Mouse (Mus musculus) liver, embryonic 15.5 days (tissue): ENCODE measurements at regions not wholly inside any gene's neighbourhood (a gene's known extent, or its start where the extent isn't known, plus 50 kb on each side); places are given as distances from the start of the nearest gene placed in this dataset.

Experiments
- ATAC-seq: fragments of 200-750 bp; cut with Nextera tagmentation; 2 replicates; pipeline ENCODE4 v1.8.0; 2017; ENCODE audit warnings: moderate number of reproducible peaks, mild to moderate bottlenecking, moderate library complexity; ENCODE audit not compliant: insufficient read depth
- H3K27ac ChIP-seq: fragments of 300-500 bp; sonication (generic); replicated peaks from 2 replicates; pipeline ENCODE4 v1.5.1; 2015; ENCODE audit warnings: mild to moderate bottlenecking, inconsistent platforms
- H3K27me3 ChIP-seq: fragments of 300-500 bp; sonication (generic); 2 replicates; pipeline ENCODE4 v1.6.1; 2015; ENCODE audit warnings: mild to moderate bottlenecking, inconsistent platforms
- H3K36me3 ChIP-seq: fragments of 300-500 bp; sonication (generic); replicated peaks from 2 replicates; pipeline ENCODE4 v1.6.1; 2015; ENCODE audit warnings: moderate library complexity, mild to moderate bottlenecking, inconsistent platforms
- H3K4me1 ChIP-seq: fragments of 300-500 bp; sonication (generic); replicated peaks from 2 replicates; pipeline ENCODE4 v1.6.1; 2015; ENCODE audit warnings: inconsistent platforms
- H3K4me2 ChIP-seq: fragments of 300-500 bp; sonication (generic); 2 replicates; pipeline ENCODE4 v1.6.1; 2015; ENCODE audit warnings: moderate library complexity, mild to moderate bottlenecking, inconsistent platforms
- H3K4me3 ChIP-seq: fragments of 300-500 bp; sonication (generic); replicated peaks from 2 replicates; pipeline ENCODE4 v1.5.1; 2015; ENCODE audit warnings: mild to moderate bottlenecking, inconsistent platforms
- H3K9ac ChIP-seq: fragments of 300-500 bp; sonication (generic); 2 replicates; pipeline ENCODE4 v1.6.1; 2015; ENCODE audit warnings: moderate library complexity, mild to moderate bottlenecking, inconsistent platforms
- H3K9me3 ChIP-seq: fragments of 300-500 bp; sonication (generic); replicated peaks from 2 replicates; pipeline ENCODE4 v1.6.1; 2016; ENCODE audit warnings: inconsistent platforms
- WGBS: fragments of 180-500 bp; shearing (Covaris S2); methylation state at CpG from one replicate; pipeline ENCODE4 v1.1.7; 2015; ENCODE audit warnings: mixed read lengths; ENCODE audit not compliant: insufficient replicate concordance; 5-methylcytosine and 5-hydroxymethylcytosine counted together

DNA sequence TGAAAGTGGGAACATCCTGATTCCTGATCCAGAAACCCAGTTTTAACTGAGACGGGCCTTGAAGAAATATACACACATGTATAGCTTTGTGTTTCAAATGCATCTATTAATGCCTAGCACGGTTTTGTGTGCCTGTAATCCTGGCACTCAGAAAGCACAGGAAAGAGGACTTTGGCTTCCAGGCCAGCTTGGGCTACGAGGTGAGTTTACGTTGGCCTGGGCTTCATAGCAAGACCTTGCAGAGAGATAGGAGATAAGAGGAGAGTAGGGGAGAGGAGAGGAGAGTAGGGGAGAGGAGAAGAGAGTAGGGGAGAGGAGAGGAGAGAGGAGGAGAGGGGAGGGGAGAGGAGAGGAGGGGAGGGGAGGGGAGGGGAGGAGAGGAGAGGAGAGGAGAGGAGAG is 234.9 kb upstream of the Klf4 start:
- no peak for ATAC-seq
- 42% methylated on average over 4 of the region's 4 CpGs for WGBS
- H3K36me3 ChIP-seq: no peaks in the 10 kb centered on the region

DNA sequence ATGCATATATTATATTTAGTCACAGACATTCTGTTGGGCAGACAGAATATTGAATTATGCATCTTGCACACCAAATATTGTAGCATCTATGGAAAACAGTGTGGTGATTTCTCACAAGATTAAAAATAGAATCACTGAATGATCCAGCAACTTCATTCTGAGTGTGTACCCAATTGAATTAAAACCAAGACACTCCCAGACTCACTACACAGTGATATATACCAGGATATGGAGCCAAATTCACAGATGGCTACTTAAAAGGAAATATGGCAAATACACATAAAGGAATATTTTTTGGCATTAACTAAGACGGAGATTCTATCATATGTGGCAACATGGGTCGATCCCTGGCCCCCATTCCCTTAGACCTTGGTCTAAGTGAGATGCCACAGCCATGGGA is 233.5 kb upstream of the Klf4 start:
- no peak for ATAC-seq
- Histone ChIP-seq H3K9ac (no peak overlapping the region), H3K4me2 (no peak overlapping the region)

More for the DNA sequence above, 234.9 kb upstream of the Klf4 start:
- Histone ChIP-seq H3K4me2 (no peak overlapping the region), H3K9ac (no peak overlapping the region), H3K4me3 (no peak overlapping the region), H3K27ac (no peak overlapping the region), H3K9me3 (no peaks in the 10 kb centered on the region), H3K4me1 (no peaks in the 10 kb centered on the region), H3K27me3 (no peaks in the 10 kb centered on the region)

DNA sequence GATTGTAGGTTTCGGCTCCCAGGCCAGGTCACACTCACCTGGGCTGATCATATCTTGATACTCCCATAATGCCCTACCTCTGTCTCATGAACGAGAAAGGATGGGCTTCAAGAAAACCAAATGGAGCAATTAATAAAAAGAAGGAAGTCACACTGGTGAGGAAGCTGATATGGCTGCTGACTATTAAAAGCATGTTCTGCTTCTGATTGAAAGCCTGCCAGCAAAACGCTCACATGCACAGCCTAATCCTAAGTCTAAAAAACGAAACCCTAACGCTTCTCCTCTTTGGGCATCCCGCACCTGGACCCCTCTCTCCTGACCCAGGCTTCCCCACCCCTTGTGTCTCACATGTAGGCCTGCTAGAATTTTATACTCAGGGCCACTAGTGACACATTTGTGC is 230.8 kb upstream of the Klf4 start:
- no peak overlapping the region for H3K27ac ChIP-seq
- 38% methylated on average over 6 of the region's 6 CpGs for WGBS
- ATAC-seq: no peak

More for the DNA sequence above, 233.5 kb upstream of the Klf4 start:
- Histone ChIP-seq H3K4me1 (no peaks in the 10 kb centered on the region), H3K27ac (no peak overlapping the region), H3K36me3 (no peaks in the 10 kb centered on the region), H3K4me3 (no peak overlapping the region), H3K27me3 (no peaks in the 10 kb centered on the region), H3K9me3 (no peaks in the 10 kb centered on the region)
- WGBS: 58% methylated on average over 2 of the region's 2 CpGs

DNA sequence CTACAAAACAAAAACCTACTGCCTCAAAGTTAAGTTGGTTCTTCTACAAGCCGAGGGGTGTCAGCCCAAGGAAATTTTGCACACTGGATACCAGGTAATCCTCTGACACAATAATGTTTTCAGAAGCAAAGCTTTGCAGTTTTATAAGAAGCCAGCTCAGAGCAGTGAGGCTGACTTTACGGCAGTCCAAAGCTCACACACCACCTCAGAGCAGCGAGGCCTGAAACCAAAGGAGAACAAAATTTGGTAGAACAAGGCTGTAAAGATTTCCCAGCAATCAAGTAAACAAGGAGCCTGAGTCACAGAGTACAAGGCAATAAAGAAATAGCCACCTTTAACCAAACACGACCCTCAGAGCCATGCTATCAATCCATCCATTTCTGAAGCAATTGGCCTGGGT is 230.1 kb upstream of the Klf4 start:
- H3K9ac ChIP-seq: no peak overlapping the region
- H3K9me3 ChIP-seq: no peaks in the 10 kb centered on the region
- no peak overlapping the region for H3K27ac ChIP-seq
- H3K4me3 ChIP-seq: no peak overlapping the region
- no peak for ATAC-seq
- no peak overlapping the region for H3K4me2 ChIP-seq
- no peaks in the 10 kb centered on the region for H3K4me1 ChIP-seq
- H3K36me3 ChIP-seq: no peaks in the 10 kb centered on the region
- no peaks in the 10 kb centered on the region for H3K27me3 ChIP-seq
- 35% methylated on average over 4 of the region's 4 CpGs for WGBS

More for the DNA sequence above, 230.8 kb upstream of the Klf4 start:
- Histone ChIP-seq H3K9ac (no peak overlapping the region), H3K36me3 (no peaks in the 10 kb centered on the region), H3K4me1 (no peaks in the 10 kb centered on the region), H3K27me3 (no peaks in the 10 kb centered on the region), H3K4me3 (no peak overlapping the region), H3K4me2 (no peak overlapping the region), H3K9me3 (no peaks in the 10 kb centered on the region)

DNA sequence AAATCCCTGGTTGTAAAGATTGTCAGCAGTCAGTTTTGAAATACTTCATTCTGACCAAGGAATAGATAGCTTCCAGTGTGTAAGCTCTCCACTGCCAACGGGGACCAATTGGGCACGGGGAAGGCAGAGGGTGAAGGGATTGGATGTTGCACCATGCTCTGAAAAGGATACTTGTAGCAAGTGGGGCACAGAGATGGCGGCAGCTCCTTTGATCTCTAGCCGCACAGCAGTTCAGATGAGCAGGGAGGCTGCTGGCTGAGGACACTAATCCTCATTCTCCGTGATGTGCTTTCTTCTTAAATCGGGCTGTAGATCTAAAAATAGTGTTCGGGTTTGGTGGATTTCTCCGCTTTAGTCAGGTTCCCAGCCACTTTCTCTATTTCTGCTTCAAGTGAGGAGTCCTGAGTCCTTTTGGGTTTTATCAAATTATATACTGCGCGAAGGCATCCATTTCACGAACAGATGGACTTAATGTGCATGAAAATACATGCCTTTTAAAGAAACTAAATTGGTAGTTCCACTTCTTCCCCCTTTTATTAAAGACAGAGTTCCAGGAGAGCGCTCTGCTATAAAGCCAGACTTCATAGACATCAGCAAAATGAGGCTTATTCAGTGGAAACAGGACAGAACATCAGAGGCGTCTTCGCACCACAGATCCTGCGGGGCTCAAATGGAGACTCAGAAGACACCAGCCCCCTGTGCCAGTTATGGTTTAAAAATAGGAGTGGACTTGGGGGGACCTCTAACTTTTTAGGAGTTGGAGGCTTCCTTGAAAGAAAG is 225.1 kb upstream of the Klf4 start:
- Histone ChIP-seq H3K36me3 (no peaks in the 10 kb centered on the region), H3K4me2 (no peak overlapping the region), H3K27me3 (no peaks in the 10 kb centered on the region), H3K9ac (no peak overlapping the region), H3K27ac (no peak overlapping the region), H3K4me3 (no peak overlapping the region), H3K4me1 (no peaks in the 10 kb centered on the region), H3K9me3 (no peaks in the 10 kb centered on the region)
- 62% methylated on average over 15 of the region's 15 CpGs for WGBS
- no peak for ATAC-seq

DNA sequence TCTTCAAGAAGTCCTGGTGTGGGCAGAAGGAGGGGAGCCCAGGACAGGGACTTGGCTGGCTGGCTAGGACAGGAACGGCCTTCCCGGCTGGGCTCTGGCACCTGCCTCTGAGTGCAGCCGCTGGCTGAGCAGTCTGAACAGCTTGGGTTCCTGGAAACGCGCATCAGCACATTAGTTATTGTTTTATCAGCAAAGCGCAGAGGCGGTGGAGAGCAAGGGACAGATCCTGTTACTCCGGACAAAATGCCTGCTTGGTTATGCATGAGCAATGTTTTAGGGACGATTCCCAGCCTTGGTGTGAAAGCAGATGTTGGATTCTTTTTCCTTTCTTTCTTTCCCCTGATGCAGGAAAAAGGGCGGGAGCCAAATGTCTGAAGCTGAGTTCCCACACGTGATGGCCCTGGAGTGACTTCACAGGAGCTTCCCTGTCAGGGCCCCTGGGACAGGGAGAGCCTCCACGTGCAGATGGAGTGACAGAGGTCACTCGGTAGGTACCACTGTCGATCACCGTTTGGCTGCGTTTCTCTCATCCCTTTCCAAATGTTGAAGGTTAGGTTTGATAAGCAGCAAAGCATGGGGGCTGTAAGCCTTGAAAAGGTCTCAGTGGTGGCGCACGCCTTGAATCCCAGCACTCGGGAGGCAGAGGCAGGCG is 217.8 kb upstream of the Klf4 start:
- no peak overlapping the region for H3K9ac ChIP-seq
- no peaks in the 10 kb centered on the region for H3K4me1 ChIP-seq
- no peak for ATAC-seq
- no peak overlapping the region for H3K27ac ChIP-seq
- H3K9me3 ChIP-seq: no peaks in the 10 kb centered on the region
- no peaks in the 10 kb centered on the region for H3K27me3 ChIP-seq
- H3K4me2 ChIP-seq: no peak overlapping the region
- no peak overlapping the region for H3K4me3 ChIP-seq
- H3K36me3 ChIP-seq: no peaks in the 10 kb centered on the region
- WGBS: 60% methylated on average over 20 of the region's 20 CpGs

DNA sequence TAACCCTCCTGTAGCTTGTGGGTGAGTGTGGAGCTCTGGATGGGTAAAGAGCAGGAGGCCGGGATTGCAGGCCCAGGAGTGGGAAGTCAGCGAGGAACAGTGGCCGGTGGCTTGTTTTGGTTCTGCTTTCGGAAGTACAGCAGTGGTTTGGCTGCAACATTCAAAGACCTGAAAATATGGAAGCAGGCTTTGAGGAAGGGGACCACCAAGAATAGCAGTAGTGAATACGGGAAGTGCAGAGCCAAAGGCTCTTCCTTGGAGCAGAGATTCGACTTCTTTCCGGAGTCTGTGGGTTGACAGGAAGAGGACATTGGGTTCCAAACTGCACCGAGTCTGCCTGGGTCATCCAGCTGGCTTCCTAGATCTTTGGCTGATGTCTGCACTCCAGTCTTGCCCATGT is 209.1 kb upstream of the Klf4 start:
- no peak overlapping the region for H3K27ac ChIP-seq
- H3K9ac ChIP-seq: no peak overlapping the region
- ATAC-seq: no peak
- H3K4me2 ChIP-seq: no peak overlapping the region
- H3K4me3 ChIP-seq: no peak overlapping the region
- no peaks in the 10 kb centered on the region for H3K9me3 ChIP-seq
- WGBS: 57% methylated on average over 8 of the region's 8 CpGs
- H3K36me3 ChIP-seq: no peaks in the 10 kb centered on the region
- no peaks in the 10 kb centered on the region for H3K4me1 ChIP-seq
- H3K27me3 ChIP-seq: no peaks in the 10 kb centered on the region

DNA sequence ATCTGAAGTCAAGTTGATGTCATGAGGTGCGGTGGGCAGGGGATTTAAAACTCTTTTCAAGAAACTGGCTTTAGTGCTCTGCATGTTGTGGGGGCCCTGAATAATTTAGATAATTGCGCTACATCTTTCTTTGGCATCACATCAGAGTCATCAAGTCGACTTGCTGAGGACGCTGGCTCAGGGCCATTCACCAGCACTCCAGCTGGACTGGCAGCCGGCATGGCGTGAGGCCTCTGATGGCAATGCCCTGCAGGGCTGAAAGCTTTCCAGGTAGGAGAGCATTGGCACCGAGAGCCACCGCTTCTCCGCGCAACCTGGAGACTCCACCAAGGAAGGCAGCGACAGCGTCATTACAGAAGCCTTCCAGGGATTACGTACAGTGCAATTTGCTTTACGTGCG is 207.8 kb upstream of the Klf4 start:
- no peak overlapping the region for H3K4me3 ChIP-seq
- H3K36me3 ChIP-seq: no peaks in the 10 kb centered on the region
- no peaks in the 10 kb centered on the region for H3K4me1 ChIP-seq
- H3K27me3 ChIP-seq: no peaks in the 10 kb centered on the region
- H3K9me3 ChIP-seq: no peaks in the 10 kb centered on the region
- no peak overlapping the region for H3K9ac ChIP-seq
- no peak for ATAC-seq
- 74% methylated on average over 15 of the region's 15 CpGs for WGBS
- no peak overlapping the region for H3K27ac ChIP-seq
- no peak overlapping the region for H3K4me2 ChIP-seq

DNA sequence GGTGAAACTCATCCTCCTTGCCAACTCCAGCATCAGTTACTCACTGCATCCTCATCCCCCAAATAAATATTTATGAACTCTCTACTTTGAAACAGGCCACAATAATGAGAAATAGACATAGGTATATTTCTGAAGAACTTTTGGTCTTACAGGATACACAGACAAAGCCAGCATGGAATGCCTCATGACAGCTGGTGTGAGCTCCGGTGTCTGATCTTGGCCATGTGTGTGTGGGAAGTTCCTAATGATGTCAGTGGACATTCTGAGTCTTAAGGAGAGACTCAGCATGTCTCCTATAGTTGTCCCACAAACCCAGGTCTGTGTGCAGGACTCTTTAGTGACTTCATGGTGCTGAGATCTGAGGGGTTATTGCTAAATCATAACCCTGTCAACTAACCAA is 206.4 kb upstream of the Klf4 start:
- no peak overlapping the region for H3K4me3 ChIP-seq
- H3K27ac ChIP-seq: no peak overlapping the region
- no peak overlapping the region for H3K4me2 ChIP-seq
- no peaks in the 10 kb centered on the region for H3K27me3 ChIP-seq
- no peak overlapping the region for H3K9ac ChIP-seq
- ATAC-seq: no peak
- H3K9me3 ChIP-seq: no peaks in the 10 kb centered on the region
- no peaks in the 10 kb centered on the region for H3K4me1 ChIP-seq
- no peaks in the 10 kb centered on the region for H3K36me3 ChIP-seq
- WGBS: 67% methylated on average over 1 of the region's 1 CpGs

DNA sequence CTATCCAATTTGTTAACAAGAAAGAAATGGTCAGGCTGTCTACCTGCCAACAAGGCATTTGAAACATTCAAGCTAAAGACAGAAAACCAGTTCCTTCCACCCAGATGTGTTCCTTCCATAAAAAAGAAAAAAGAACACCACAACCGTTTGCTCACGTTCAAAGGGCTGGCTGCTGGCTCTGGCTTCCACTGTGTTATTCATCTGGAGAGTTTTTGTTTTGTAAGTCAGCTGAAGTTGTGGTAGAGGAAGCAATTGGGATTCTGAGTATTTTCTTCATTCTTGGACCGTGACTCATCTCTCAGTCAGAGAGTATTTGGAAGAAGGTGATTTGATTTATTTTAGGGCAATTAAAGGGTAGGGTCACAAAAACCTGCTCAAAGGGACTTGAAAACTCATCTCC is 203.2 kb upstream of the Klf4 start:
- Histone ChIP-seq H3K4me1 (no peaks in the 10 kb centered on the region), H3K4me2 (no peak overlapping the region), H3K36me3 (no peaks in the 10 kb centered on the region), H3K27me3 (no peaks in the 10 kb centered on the region), H3K4me3 (no peak overlapping the region), H3K27ac (no peak overlapping the region), H3K9ac (no peak overlapping the region), H3K9me3 (no peaks in the 10 kb centered on the region)
- no peak for ATAC-seq
- 38% methylated on average over 3 of the region's 3 CpGs for WGBS

DNA sequence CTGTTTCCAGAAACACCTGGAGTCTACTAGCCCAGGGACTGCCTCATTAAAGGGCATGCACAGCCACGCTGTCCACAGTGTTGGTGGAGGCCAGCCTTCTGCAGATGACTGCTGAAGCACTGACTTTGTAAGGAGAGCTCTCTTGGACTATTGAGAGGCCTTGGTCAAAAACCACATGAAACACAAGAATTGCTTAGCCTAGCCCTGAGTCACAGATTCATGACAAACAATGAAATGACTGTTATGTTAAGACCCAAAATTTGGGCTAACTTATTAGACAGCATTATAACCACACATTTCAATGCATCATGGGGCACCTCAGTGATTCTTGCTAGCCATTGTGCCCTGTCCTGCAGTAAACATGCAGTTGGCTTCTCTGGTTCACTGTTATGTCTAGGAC is 202.1 kb upstream of the Klf4 start:
- no peak for ATAC-seq
- no peak overlapping the region for H3K4me2 ChIP-seq
- H3K27me3 ChIP-seq: no peaks in the 10 kb centered on the region
- no peak overlapping the region for H3K4me3 ChIP-seq
- H3K4me1 ChIP-seq: no peaks in the 10 kb centered on the region
- no peak overlapping the region for H3K27ac ChIP-seq
- WGBS: 53% methylated on average over 1 of the region's 1 CpGs
- no peak overlapping the region for H3K9ac ChIP-seq
- no peaks in the 10 kb centered on the region for H3K36me3 ChIP-seq
- no peaks in the 10 kb centered on the region for H3K9me3 ChIP-seq

DNA sequence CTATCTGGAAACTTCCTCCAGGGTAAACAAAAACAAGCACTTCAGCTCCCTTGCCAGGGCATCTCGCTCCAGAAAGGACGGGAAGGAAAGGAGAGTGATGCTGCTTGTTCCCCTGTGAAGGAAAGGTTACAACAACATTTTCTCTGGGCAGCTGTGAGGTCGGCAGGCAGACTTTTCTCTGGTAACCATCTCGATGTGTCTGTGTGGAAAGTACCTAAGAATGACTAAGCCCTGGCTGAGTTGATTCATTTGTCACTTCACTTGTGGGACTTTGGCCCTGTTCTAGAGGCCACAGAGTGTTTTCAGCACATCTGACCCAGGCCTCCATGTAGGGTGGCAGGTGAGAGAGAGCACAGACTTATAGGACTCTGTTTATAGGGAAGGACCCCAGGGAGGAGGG is 201.0 kb upstream of the Klf4 start:
- Histone ChIP-seq H3K4me3 (no peak overlapping the region), H3K9me3 (no peaks in the 10 kb centered on the region), H3K27me3 (no peaks in the 10 kb centered on the region), H3K4me2 (no peak overlapping the region), H3K27ac (no peak overlapping the region), H3K9ac (no peak overlapping the region), H3K4me1 (no peaks in the 10 kb centered on the region), H3K36me3 (no peaks in the 10 kb centered on the region)
- ATAC-seq: no peak
- WGBS: 44% methylated on average over 4 of the region's 4 CpGs
